Mouse (Mus musculus): ENCODE results near the gene Mapk11.

Mapk11 gene

GRCm38 (mm10) chr15:89173024-89173905 is 23.8 kb upstream of the Mapk11 start:
- DNase-seq (ENCODE audit: low spot score) = no peak

- no peak for DNase-seq (ENCODE audit: low spot score)
Observed at GRCm38 (mm10) chr15:89172276-89172935, 23.0 kb upstream of the Mapk11 start.

- DNase-seq (ENCODE audit: low spot score) = no peak
Observed at GRCm38 (mm10) chr15:89171526-89172051, 22.2 kb upstream of the Mapk11 start.

GRCm38 (mm10) chr15:89170102-89170501 is 20.7 kb upstream of the Mapk11 start:
- no peak for DNase-seq (ENCODE audit: low spot score)

GRCm38 (mm10) chr15:89169431-89169830 is 20.0 kb upstream of the Mapk11 start:
- DNase-seq (ENCODE audit: low spot score) = peak; percentile 80

GRCm38 (mm10) chr15:89168922-89169321 is 19.5 kb upstream of the Mapk11 start:
- DNase-seq (ENCODE audit: low spot score) = no peak

GRCm38 (mm10) chr15:89165478-89165877 is 16.1 kb upstream of the Mapk11 start:
- no peak for DNase-seq (ENCODE audit: low spot score)

GRCm38 (mm10) chr15:89161397-89161796 is 12.0 kb upstream of the Mapk11 start:
- no peak for DNase-seq (ENCODE audit: low spot score)

GRCm38 (mm10) chr15:89158516-89158915 is 9.1 kb upstream of the Mapk11 start:
- DNase-seq (ENCODE audit: low spot score) = no peak

- DNase-seq (ENCODE audit: low spot score) = no peak
Observed at GRCm38 (mm10) chr15:89157954-89158353, 8.5 kb upstream of the Mapk11 start.

GRCm38 (mm10) chr15:89152312-89152711 is 2.9 kb upstream of the Mapk11 start:
- no peak for DNase-seq (ENCODE audit: low spot score)

GRCm38 (mm10) chr15:89150041-89150390 is 588 bp upstream of the Mapk11 start:
- no peak for DNase-seq (ENCODE audit: low spot score)

- no peak for DNase-seq (ENCODE audit: low spot score)
Observed at GRCm38 (mm10) chr15:89148496-89149270, 745 bp downstream of the Mapk11 start.

GRCm38 (mm10) chr15:89147895-89148294 is 1.5 kb downstream of the Mapk11 start:
- no peak for DNase-seq (ENCODE audit: low spot score)

GRCm38 (mm10) chr15:89147456-89147855 is 2.0 kb downstream of the Mapk11 start:
- DNase-seq (ENCODE audit: low spot score) = no peak

GRCm38 (mm10) chr15:89147024-89147423 is 2.4 kb downstream of the Mapk11 start:
- no peak for DNase-seq (ENCODE audit: low spot score)

- no peak for DNase-seq (ENCODE audit: low spot score)
Observed at GRCm38 (mm10) chr15:89146537-89146936, 2.9 kb downstream of the Mapk11 start.

GRCm38 (mm10) chr15:89145813-89146350 is 3.5 kb downstream of the Mapk11 start:
- DNase-seq (ENCODE audit: low spot score) = no peak

- DNase-seq (ENCODE audit: low spot score) = no peak
Observed at GRCm38 (mm10) chr15:89144965-89145364, 4.5 kb downstream of the Mapk11 start.

GRCm38 (mm10) chr15:89143134-89143533 is 6.3 kb downstream of the Mapk11 start:
- no peak for DNase-seq (ENCODE audit: low spot score)

GRCm38 (mm10) chr15:89141905-89142304 is 7.5 kb downstream of the Mapk11 start:
- no peak for DNase-seq (ENCODE audit: low spot score)

- DNase-seq (ENCODE audit: low spot score) = no peak
Observed at GRCm38 (mm10) chr15:89141443-89141842, 8.0 kb downstream of the Mapk11 start.

Data from left cerebral cortex, adult 11 months (tissue).